Mouse (Mus musculus): Measurements from ENCODE around the gene Vav1.

GRCm38 (mm10) chr17:57344029-57344707 is 65.3 kb downstream of the Vav1 start:
- TF ChIP-seq POLR2AphosphoS2 (IDR thresholded peaks at IDR 0.05; ENCODE audit: insufficient read length, low read depth): no peak
- TF ChIP-seq POLR2A (IDR thresholded peaks at IDR 0.05; ENCODE audit: insufficient read length, low read depth): no peak
- TF ChIP-seq TCF12 (IDR thresholded peaks at IDR 0.05; ENCODE audit: insufficient read depth, poor library complexity, severe bottlenecking): no peak
- no peak for TF ChIP-seq MYOG (IDR thresholded peaks at IDR 0.05; ENCODE audit: control insufficient read depth in 1 of 3, insufficient read depth in 1 of 3, insufficient read length in 2 of 3, low read depth in 2 of 3)
- no peak for TF ChIP-seq USF1 (IDR thresholded peaks at IDR 0.05; ENCODE audit: low read depth)
- TF ChIP-seq MYOD1 (IDR thresholded peaks at IDR 0.05; ENCODE audit: control insufficient read depth in 1 of 3, insufficient read length in 2 of 3, low read depth in 2 of 3): no peak
- TF ChIP-seq CEBPB (IDR thresholded peaks at IDR 0.05; ENCODE audit: insufficient read depth, poor library complexity, severe bottlenecking): no peak
- TF ChIP-seq MAX (IDR thresholded peaks at IDR 0.05; ENCODE audit: low read depth): no peak
- TF ChIP-seq E2F4 (IDR thresholded peaks at IDR 0.05; ENCODE audit: insufficient read depth): no peak
- TF ChIP-seq REST (IDR thresholded peaks at IDR 0.05; ENCODE audit: insufficient read depth, insufficient read length): no peak
